Mouse (Mus musculus) bone marrow macrophage, adult 2 months (primary cell): ENCODE results near the gene Ggct.

Experiments used
- CTCF ChIP-seq: IDR thresholded peaks from 2 replicates; pipeline ENCODE4 v1.5.1; 2012; ENCODE audit warnings: low read depth, mild to moderate bottlenecking, low read length, moderate library complexity
- POLR2A ChIP-seq: IDR thresholded peaks from 2 replicates; pipeline ENCODE4 v1.6.1; 2012; ENCODE audit warnings: mild to moderate bottlenecking, low read depth, low read length, borderline replicate concordance

GRCm38 (mm10) chr6:54946241-54946953 lies 46.4 kb downstream of the Ggct start:
- TF ChIP-seq CTCF: no peak
- TF ChIP-seq POLR2A: no peak
